Mouse (Mus musculus): ENCODE data around the gene Zglp1. TPM values are rescaled to one million over a fixed set of nuclear protein-coding genes. Genes with fewer than 3 reads are reported as not detected.

Gene Zglp1
- polyA plus RNA-seq, 1 experiment from 2014 or later: 2.4 TPM

DNA sequence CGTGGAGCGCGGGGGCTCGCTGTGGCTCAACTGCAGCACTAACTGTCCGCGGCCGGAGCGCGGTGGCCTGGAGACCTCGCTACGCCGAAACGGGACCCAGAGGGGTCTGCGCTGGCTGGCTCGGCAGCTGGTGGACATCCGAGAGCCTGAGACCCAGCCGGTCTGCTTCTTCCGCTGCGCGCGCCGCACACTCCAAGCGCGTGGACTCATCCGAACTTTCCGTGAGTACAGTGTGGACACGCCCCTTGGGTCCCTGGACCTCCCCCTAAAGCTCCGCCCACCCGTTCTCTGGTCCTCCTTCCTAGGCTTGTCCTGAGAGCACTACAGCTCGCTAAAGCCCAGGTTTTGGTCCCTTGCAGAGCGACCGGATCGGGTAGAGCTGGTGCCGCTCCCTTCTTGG is 33.8 kb downstream of the Zglp1 start:
- H3K27ac ChIP-seq (replicated peaks; ENCODE audit: low read depth, low read length): no peak overlapping the region
- DNase-seq (ENCODE audit: low spot score): peak; percentile 86
- peaks cover 88% of the 10 kb centered on the region for H3K27me3 ChIP-seq (ENCODE audit: control insufficient read depth, insufficient read depth, low read length)
- H3K9ac ChIP-seq (ENCODE audit: low read length): peak overlapping the region; percentile 30
- peak overlapping the region; percentile 38 for H3K4me3 ChIP-seq (ENCODE audit: low read depth, low read length)
- no peaks in the 10 kb centered on the region for H3K9me3 ChIP-seq (ENCODE audit: control insufficient read depth, low read length)
- H3K36me3 ChIP-seq (ENCODE audit: control insufficient read depth, insufficient read depth, low read length): no peaks in the 10 kb centered on the region
- peak overlapping the region; percentile 76 for H3K4me2 ChIP-seq (ENCODE audit: low read depth, severe bottlenecking)
- H3K4me1 ChIP-seq (ENCODE audit: control insufficient read depth, insufficient read depth, low read length): peaks cover 32% of the 10 kb centered on the region
- peak; percentile 42 for ATAC-seq (ENCODE audit: insufficient number of reproducible peaks, low FRiP score, low TSS enrichment, low read depth)
- under 1% methylated on average over 31 of the region's 34 CpGs for WGBS

DNA sequence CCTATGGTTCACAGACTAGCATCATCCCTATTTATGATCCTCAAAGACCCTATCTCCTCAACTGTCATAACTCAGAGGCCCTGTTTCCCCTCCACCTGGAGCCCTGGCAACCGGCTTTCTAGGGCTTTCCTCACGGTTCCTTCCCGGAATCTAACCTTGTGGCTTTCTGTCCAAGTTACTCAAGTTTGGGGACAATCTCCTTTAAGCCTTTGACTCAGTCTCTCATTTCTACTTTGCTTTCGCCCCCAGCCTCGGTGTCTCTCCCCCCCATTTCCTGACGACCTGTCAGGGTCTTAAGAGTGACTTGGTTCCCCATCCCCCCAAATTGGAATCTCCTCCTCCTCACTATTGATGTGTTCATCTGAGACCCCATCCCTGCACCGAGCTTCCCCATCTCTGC is 34.4 kb downstream of the Zglp1 start:
- no peak for ATAC-seq (ENCODE audit: insufficient number of reproducible peaks, low FRiP score, low TSS enrichment, low read depth)
- Histone ChIP-seq H3K4me1 (ENCODE audit: control insufficient read depth, insufficient read depth, low read length) (peaks cover 30% of the 10 kb centered on the region), H3K27me3 (ENCODE audit: control insufficient read depth, insufficient read depth, low read length) (peaks cover 81% of the 10 kb centered on the region), H3K27ac (replicated peaks; ENCODE audit: low read depth, low read length) (no peak overlapping the region), H3K4me3 (ENCODE audit: low read depth, low read length) (peak overlapping the region; percentile 38), H3K4me2 (ENCODE audit: low read depth, severe bottlenecking) (peak overlapping the region; percentile 79), H3K9ac (ENCODE audit: low read length) (no peak overlapping the region), H3K9me3 (ENCODE audit: control insufficient read depth, low read length) (no peaks in the 10 kb centered on the region), H3K36me3 (ENCODE audit: control insufficient read depth, insufficient read depth, low read length) (no peaks in the 10 kb centered on the region)
- DNase-seq (ENCODE audit: low spot score): no peak
- WGBS: 4% methylated on average over 7 of the region's 7 CpGs

DNA sequence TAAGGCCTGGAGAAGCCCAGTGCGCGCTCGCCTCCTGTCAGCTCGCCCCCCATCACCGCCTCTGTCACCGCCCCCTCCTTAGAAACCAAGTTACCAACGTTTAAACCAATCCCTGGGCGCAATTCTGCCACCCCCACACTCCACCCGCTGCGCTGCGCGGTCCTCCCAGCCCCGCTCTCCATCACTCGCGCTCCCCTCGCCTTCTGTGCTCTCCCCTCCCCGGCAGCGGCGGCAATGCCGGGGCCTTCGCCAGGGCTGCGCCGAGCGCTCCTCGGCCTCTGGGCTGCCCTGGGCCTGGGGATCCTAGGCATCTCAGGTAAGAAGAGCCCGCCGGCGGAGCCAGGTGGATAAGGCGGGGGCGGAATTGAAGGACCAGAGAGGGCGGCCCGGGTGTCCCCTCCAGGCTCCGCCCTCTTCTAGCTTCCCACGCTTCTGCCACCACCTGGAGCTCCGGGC is 35.0 kb downstream of the Zglp1 start, which contains the start of gene Icam5:
TSS of gene Icam5 (plus strand) at position 178 of the 456 bp plus-strand sequence.
- ATAC-seq (ENCODE audit: insufficient number of reproducible peaks, low FRiP score, low TSS enrichment, low read depth) (no peak), DNase-seq (ENCODE audit: low spot score) (peak; percentile 48)
- no peaks in the 10 kb centered on the region for H3K36me3 ChIP-seq (ENCODE audit: control insufficient read depth, insufficient read depth, low read length)

DNA sequence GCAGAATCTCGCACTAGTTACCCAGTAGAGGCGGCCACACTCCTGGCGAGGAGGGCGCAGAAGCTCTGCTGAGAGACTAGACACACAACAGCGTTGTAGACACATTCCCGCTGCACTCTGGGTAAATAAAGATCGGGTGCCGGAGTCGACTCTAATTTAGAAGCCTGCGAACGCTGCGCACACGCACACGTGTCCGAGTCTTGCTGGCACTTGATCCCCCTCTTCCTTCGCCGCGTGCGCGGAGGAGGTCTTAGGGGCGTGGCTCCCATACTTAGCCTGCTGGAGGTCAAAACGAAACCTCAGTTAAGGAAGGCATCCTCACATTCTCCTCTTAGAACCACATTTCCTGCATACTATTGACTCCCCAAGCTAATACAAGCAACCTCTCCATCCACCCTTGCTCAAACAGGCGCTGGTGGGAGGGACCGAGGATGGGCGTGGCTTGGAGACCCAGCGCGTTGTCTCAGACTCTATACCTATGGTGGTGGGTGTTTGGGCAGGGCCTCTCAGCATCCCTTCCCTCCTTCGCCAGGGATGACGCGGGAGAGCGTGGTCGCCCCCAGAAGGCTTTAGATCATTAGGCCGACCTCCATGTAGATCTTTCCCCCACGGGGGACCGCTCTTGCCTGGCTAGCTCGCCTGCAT is 35.5 kb downstream of the Zglp1 start:
- H3K4me2 ChIP-seq (ENCODE audit: low read depth, severe bottlenecking): peak overlapping the region; percentile 79
- H3K9ac ChIP-seq (ENCODE audit: low read length): no peak overlapping the region
- H3K27ac ChIP-seq (replicated peaks; ENCODE audit: low read depth, low read length): no peak overlapping the region
- under 1% methylated on average over 36 of the region's 36 CpGs for WGBS
- DNase-seq (ENCODE audit: low spot score) (peak; percentile 74), ATAC-seq (ENCODE audit: insufficient number of reproducible peaks, low FRiP score, low TSS enrichment, low read depth) (peak; percentile 41; the same call in 1 of the 2 replicates)
- H3K27me3 ChIP-seq (ENCODE audit: control insufficient read depth, insufficient read depth, low read length): peaks cover 70% of the 10 kb centered on the region
- H3K36me3 ChIP-seq (ENCODE audit: control insufficient read depth, insufficient read depth, low read length): no peaks in the 10 kb centered on the region
- H3K4me3 ChIP-seq (ENCODE audit: low read depth, low read length): peak overlapping the region; percentile 33
- no peaks in the 10 kb centered on the region for H3K9me3 ChIP-seq (ENCODE audit: control insufficient read depth, low read length)
- H3K4me1 ChIP-seq (ENCODE audit: control insufficient read depth, insufficient read depth, low read length): peaks cover 24% of the 10 kb centered on the region

More for the DNA sequence above, 35.0 kb downstream of the Zglp1 start, which contains the start of gene Icam5:
- no peaks in the 10 kb centered on the region for H3K9me3 ChIP-seq (ENCODE audit: control insufficient read depth, low read length)
- H3K4me3 ChIP-seq (ENCODE audit: low read depth, low read length): peak within 1 kb of the TSS; percentile 38
- peak within 1 kb of the TSS; percentile 79 for H3K4me2 ChIP-seq (ENCODE audit: low read depth, severe bottlenecking)
- H3K9ac ChIP-seq (ENCODE audit: low read length): peak within 1 kb of the TSS; percentile 9; the same call in 1 of the 2 replicates
- no peak within 1 kb of the TSS for H3K27ac ChIP-seq (replicated peaks; ENCODE audit: low read depth, low read length)
- H3K4me1 ChIP-seq (ENCODE audit: control insufficient read depth, insufficient read depth, low read length): peaks cover 27% of the 10 kb centered on the region
- peaks cover 76% of the 10 kb centered on the region for H3K27me3 ChIP-seq (ENCODE audit: control insufficient read depth, insufficient read depth, low read length)
- WGBS: under 1% methylated on average over 35 of the region's 35 CpGs

DNA sequence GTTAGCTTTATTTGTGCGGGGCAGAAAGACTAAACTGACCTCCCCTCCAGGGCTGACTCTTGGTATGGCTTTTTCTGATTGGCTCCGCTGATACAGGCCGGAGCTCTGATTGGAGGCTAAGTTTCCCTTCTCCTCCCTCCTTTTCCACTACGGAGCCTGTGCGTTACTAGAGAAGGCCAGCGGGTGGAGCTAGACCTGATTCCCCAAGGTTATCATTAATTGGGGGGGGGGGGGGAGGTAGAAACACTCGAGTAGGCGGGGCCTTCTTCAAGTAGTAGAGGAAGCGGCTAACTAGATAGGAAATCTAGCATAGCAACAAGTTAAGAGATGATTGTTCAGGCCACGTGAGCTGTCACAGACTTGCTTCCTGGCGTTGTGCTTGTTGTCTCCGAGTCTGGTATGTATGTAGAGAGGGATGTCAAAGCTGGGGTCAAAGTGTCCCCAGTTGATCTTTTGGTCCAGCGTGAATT is 36.1 kb downstream of the Zglp1 start:
- DNase-seq (ENCODE audit: low spot score) (peak; percentile 84), ATAC-seq (ENCODE audit: insufficient number of reproducible peaks, low FRiP score, low TSS enrichment, low read depth) (peak; percentile 45; the same call in 1 of the 2 replicates)
- H3K9ac ChIP-seq (ENCODE audit: low read length): no peak overlapping the region
- no peaks in the 10 kb centered on the region for H3K9me3 ChIP-seq (ENCODE audit: control insufficient read depth, low read length)
- peak overlapping the region; percentile 33 for H3K4me3 ChIP-seq (ENCODE audit: low read depth, low read length)
- H3K27me3 ChIP-seq (ENCODE audit: control insufficient read depth, insufficient read depth, low read length): peaks cover 65% of the 10 kb centered on the region
- H3K36me3 ChIP-seq (ENCODE audit: control insufficient read depth, insufficient read depth, low read length): no peaks in the 10 kb centered on the region
- H3K4me1 ChIP-seq (ENCODE audit: control insufficient read depth, insufficient read depth, low read length): peaks cover 24% of the 10 kb centered on the region
- peak overlapping the region; percentile 79 for H3K4me2 ChIP-seq (ENCODE audit: low read depth, severe bottlenecking)
- no peak overlapping the region for H3K27ac ChIP-seq (replicated peaks; ENCODE audit: low read depth, low read length)
- WGBS: 1% methylated on average over 13 of the region's 13 CpGs

GRCm38 (mm10) chr9:21030055-21030600 is 36.8 kb downstream of the Zglp1 start:
- peaks cover 60% of the 10 kb centered on the region for H3K27me3 ChIP-seq (ENCODE audit: control insufficient read depth, insufficient read depth, low read length)

DNA sequence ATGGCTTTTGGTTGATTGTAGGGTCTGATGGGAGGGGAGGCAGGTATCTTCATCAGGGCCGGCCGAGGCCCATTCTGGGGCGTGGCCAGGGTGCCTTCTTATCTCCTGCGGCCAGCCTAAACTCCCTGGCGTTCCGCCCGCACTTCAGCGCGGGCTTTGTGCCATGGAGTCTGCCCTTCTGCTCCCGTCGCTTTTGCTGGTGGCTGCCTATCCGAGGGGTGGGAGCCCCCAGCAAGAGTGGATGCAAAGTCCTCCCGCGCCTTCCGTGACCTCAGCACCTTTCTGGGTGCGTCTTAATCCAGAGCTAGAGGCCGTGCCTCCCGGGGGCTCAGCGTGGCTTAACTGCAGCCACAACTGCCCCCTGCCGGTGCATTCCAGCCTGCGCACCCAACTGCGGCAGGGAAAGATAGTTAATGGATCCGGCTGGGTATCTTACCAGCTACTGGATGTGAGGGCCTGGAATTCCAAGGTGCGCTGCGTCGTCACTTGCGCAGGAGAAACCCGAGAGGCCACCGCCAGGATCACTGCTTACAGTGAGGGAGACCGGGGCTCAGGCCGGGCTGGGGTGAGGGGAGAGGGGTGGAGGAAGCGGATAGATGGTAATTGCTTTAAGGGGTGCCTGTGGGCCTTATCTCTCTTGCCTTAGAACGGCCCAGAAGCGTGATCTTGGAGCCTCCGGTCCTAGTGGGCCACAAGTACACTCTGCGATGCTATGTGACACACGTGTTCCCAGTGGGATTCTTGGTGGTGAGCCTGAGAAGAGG is 37.4 kb downstream of the Zglp1 start, which contains the start of gene Icam4:
TSS of gene Icam4 (plus strand) at position 83 of the 764 bp plus-strand sequence.
- Histone ChIP-seq H3K4me2 (ENCODE audit: low read depth, severe bottlenecking) (peak within 1 kb of the TSS; percentile 50), H3K4me3 (ENCODE audit: low read depth, low read length) (peak within 1 kb of the TSS; percentile 20; the same call in 1 of the 2 replicates), H3K9ac (ENCODE audit: low read length) (peak within 1 kb of the TSS; percentile 41), H3K27me3 (ENCODE audit: control insufficient read depth, insufficient read depth, low read length) (peaks cover 54% of the 10 kb centered on the region), H3K27ac (replicated peaks; ENCODE audit: low read depth, low read length) (no peak within 1 kb of the TSS), H3K9me3 (ENCODE audit: control insufficient read depth, low read length) (no peaks in the 10 kb centered on the region), H3K36me3 (ENCODE audit: control insufficient read depth, insufficient read depth, low read length) (no peaks in the 10 kb centered on the region), H3K4me1 (ENCODE audit: control insufficient read depth, insufficient read depth, low read length) (peaks cover 19% of the 10 kb centered on the region)
- peak; percentile 87 for DNase-seq (ENCODE audit: low spot score)
- 2% methylated on average over 37 of the region's 37 CpGs for WGBS
- no peak for ATAC-seq (ENCODE audit: insufficient number of reproducible peaks, low FRiP score, low TSS enrichment, low read depth)

More at GRCm38 (mm10) chr9:21030055-21030600, 36.8 kb downstream of the Zglp1 start:
- Histone ChIP-seq H3K27ac (replicated peaks; ENCODE audit: low read depth, low read length) (no peak overlapping the region), H3K9ac (ENCODE audit: low read length) (no peak overlapping the region), H3K4me1 (ENCODE audit: control insufficient read depth, insufficient read depth, low read length) (peaks cover 24% of the 10 kb centered on the region), H3K36me3 (ENCODE audit: control insufficient read depth, insufficient read depth, low read length) (no peaks in the 10 kb centered on the region), H3K4me3 (ENCODE audit: low read depth, low read length) (no peak overlapping the region), H3K4me2 (ENCODE audit: low read depth, severe bottlenecking) (peak overlapping the region; percentile 79; the same call in 1 of the 2 replicates), H3K9me3 (ENCODE audit: control insufficient read depth, low read length) (no peaks in the 10 kb centered on the region)
- WGBS: 19% methylated on average over 22 of the region's 22 CpGs
- DNase-seq (ENCODE audit: low spot score): no peak
- ATAC-seq (ENCODE audit: insufficient number of reproducible peaks, low FRiP score, low TSS enrichment, low read depth): no peak

- H3K4me1 ChIP-seq (ENCODE audit: control insufficient read depth, insufficient read depth, low read length): peaks cover 17% of the 10 kb centered on the region
- peak overlapping the region; percentile 20; the same call in 1 of the 2 replicates for H3K4me3 ChIP-seq (ENCODE audit: low read depth, low read length)
- H3K9me3 ChIP-seq (ENCODE audit: control insufficient read depth, low read length): no peaks in the 10 kb centered on the region
- no peak overlapping the region for H3K27ac ChIP-seq (replicated peaks; ENCODE audit: low read depth, low read length)
- no peak overlapping the region for H3K9ac ChIP-seq (ENCODE audit: low read length)
- H3K4me2 ChIP-seq (ENCODE audit: low read depth, severe bottlenecking): no peak overlapping the region
- no peak for DNase-seq (ENCODE audit: low spot score)
- H3K36me3 ChIP-seq (ENCODE audit: control insufficient read depth, insufficient read depth, low read length): no peaks in the 10 kb centered on the region
- ATAC-seq (ENCODE audit: insufficient number of reproducible peaks, low FRiP score, low TSS enrichment, low read depth): no peak
- WGBS: 66% methylated on average over 6 of the region's 6 CpGs
- peaks cover 47% of the 10 kb centered on the region for H3K27me3 ChIP-seq (ENCODE audit: control insufficient read depth, insufficient read depth, low read length)
Observed at GRCm38 (mm10) chr9:21028560-21029110, 38.3 kb downstream of the Zglp1 start.

Data from limb, embryonic 11.5 days (tissue).